Mouse (Mus musculus) midbrain, embryonic 14.5 days (tissue): ENCODE results near the gene Mcpt8. TPM values are rescaled to one million over a fixed set of nuclear protein-coding genes. Genes with fewer than 3 reads are reported as not detected.
"Not testable (repeated sequence)": the region's sequence is repeated elsewhere in the genome, so short reads cannot be mapped to it uniquely, and the experiment has no call there.

Source experiments
- ATAC-seq: fragments of 200-750 bp; cut with Nextera tagmentation; 2 replicates; pipeline ENCODE4 v1.8.0; 2017; ENCODE audit warnings: moderate number of reproducible peaks, moderate library complexity; ENCODE audit not compliant: low FRiP score, low TSS enrichment
- DNase-seq: peaks from one replicate; pipeline ENCODE4 v3.0.0-alpha.2; 2015
- H3K27ac ChIP-seq: fragments of 300-500 bp; sonication (generic); replicated peaks from 2 replicates; pipeline ENCODE4 v1.5.1; 2014; ENCODE audit warnings: mild to moderate bottlenecking, low read depth, low read length, moderate library complexity
- H3K27me3 ChIP-seq: fragments of 300-500 bp; sonication (generic); 2 replicates; pipeline ENCODE4 v1.6.1; 2014; ENCODE audit warnings: low read length, control low read depth, mixed read lengths; ENCODE audit not compliant: control insufficient read depth, insufficient read depth
- H3K36me3 ChIP-seq: fragments of 300-500 bp; sonication (generic); 2 replicates; pipeline ENCODE4 v1.6.1; 2014; ENCODE audit warnings: low read length, control low read depth; ENCODE audit not compliant: control insufficient read depth, insufficient read depth
- H3K4me1 ChIP-seq: fragments of 300-500 bp; sonication (generic); 2 replicates; pipeline ENCODE4 v1.6.1; 2014; ENCODE audit warnings: mild to moderate bottlenecking, antibody characterized with exemption, low read length, control low read depth; ENCODE audit not compliant: control insufficient read depth, insufficient read depth
- H3K4me2 ChIP-seq: fragments of 300-500 bp; sonication (generic); 2 replicates; pipeline ENCODE4 v1.6.1; 2014; ENCODE audit warnings: mild to moderate bottlenecking, low read length, moderate library complexity
- H3K4me3 ChIP-seq: fragments of 300-500 bp; sonication (generic); replicated peaks from 2 replicates; pipeline ENCODE4 v1.5.1; 2014; ENCODE audit warnings: low read depth, low read length
- H3K9ac ChIP-seq: fragments of 300-500 bp; sonication (generic); replicated peaks from 2 replicates; pipeline ENCODE4 v1.6.1; 2014; ENCODE audit warnings: mild to moderate bottlenecking, low read length, moderate library complexity
- H3K9me3 ChIP-seq: fragments of 300-500 bp; sonication (generic); 2 replicates; pipeline ENCODE4 v1.6.1; 2016; ENCODE audit warnings: low read length, control low read depth, mixed read lengths; ENCODE audit not compliant: control insufficient read depth
- WGBS: fragments of 180-500 bp; shearing (Covaris S2); extraction: QIAGEN DNeasy Blood & Tissue Kit; methylation state at CpG from one replicate; pipeline ENCODE4 v1.1.7; 2014; 5-methylcytosine and 5-hydroxymethylcytosine counted together
- polyA plus RNA-seq: library from polyadenylated mRNA; unstranded; fragments of >200 nt; fragmentation: Nextera tagmentation; extraction: Ambion mirVana; gene quantifications from 2 replicates; pipeline ENCODE4 v1.2.1, GENCODE M21; 2014

Mcpt8 gene
- polyA plus RNA-seq, 1 experiment from 2014 or later: not detected

DNA sequence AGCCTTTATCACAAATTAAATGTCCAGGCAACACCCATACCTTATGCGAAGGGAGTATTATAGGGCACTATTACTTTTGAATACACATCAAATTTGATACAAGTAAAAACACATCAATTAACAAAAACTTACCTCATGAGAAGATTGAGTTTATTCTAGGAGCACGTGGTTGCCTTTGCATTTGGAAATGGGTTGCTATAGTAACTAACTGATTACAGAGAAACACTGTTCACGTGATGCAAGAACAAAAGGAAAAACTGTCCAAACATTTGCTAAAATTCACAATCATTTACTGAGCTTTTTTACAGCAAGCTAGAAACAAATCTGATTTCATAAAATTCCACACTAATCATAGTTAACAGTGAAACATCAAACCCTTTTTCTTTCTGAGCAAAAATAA lies 18.4 kb upstream of the Mcpt8 start:
- ATAC-seq: no peak
- DNase-seq: peak; percentile 3

DNA sequence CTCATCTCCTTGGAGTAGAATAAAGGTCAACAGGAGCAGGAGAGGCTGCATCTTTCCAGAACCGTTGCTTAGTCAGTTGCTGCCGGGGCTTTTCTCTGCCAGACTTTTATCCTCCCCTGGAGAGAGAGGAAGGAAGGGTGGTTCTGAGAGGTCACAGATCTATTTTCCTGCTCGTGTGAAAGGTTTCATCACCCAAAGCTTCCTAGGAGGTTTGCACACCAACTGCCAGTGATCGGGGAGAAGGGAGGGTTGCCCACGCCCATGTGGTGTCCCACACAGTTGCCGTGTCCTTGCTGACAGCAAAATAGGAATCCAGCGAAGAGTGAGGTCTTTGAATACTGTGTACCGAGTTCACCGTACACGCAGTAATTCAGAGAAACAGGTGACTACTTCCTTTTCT lies 17.3 kb upstream of the Mcpt8 start, which contains the start of gene Ctsg:
TSS of gene Ctsg (minus strand) at position 189 of the 400 bp plus-strand sequence.
- H3K4me2 ChIP-seq: no peak within 1 kb of the TSS
- H3K4me3 ChIP-seq: no peak within 1 kb of the TSS
- WGBS: 79% methylated on average over 10 of the region's 10 CpGs
- DNase-seq (no peak), ATAC-seq (no peak)
- no peaks in the 10 kb centered on the region for H3K4me1 ChIP-seq
- no peak within 1 kb of the TSS for H3K27ac ChIP-seq
- H3K9me3 ChIP-seq: no peaks in the 10 kb centered on the region
- H3K27me3 ChIP-seq: no peaks in the 10 kb centered on the region
- H3K36me3 ChIP-seq: no peaks in the 10 kb centered on the region
- no peak within 1 kb of the TSS for H3K9ac ChIP-seq

More for the DNA sequence above, 18.4 kb upstream of the Mcpt8 start:
- no peak overlapping the region for H3K27ac ChIP-seq
- no peak overlapping the region for H3K9ac ChIP-seq
- 64% methylated on average over 3 of the region's 3 CpGs for WGBS
- no peaks in the 10 kb centered on the region for H3K27me3 ChIP-seq
- H3K4me3 ChIP-seq: no peak overlapping the region
- no peaks in the 10 kb centered on the region for H3K9me3 ChIP-seq
- H3K4me2 ChIP-seq: no peak overlapping the region
- no peaks in the 10 kb centered on the region for H3K4me1 ChIP-seq
- H3K36me3 ChIP-seq: no peaks in the 10 kb centered on the region

DNA sequence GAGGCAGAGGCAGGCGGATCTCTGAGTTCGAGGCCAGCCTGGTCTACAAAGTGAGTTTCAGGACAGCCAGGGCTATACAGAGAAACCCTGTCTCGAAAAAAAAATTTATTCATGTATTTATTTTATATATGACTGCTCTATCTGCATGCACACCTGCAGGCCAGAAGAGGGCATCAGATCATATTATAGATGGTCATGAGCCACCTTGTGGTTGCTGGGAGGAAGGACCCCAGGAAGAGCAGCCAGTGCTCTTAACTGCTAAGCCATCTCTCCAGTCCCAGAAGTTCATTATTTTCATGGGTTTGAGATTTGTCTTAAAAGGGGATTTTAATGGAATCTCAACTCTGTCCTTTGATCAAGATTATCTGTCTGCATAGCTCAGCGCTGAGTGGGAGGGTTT lies 13.9 kb upstream of the Mcpt8 start:
- ATAC-seq: no peak
- Histone ChIP-seq H3K4me2 (no peak overlapping the region), H3K27ac (no peak overlapping the region), H3K9ac (no peak overlapping the region), H3K36me3 (no peaks in the 10 kb centered on the region), H3K4me3 (no peak overlapping the region), H3K9me3 (no peaks in the 10 kb centered on the region), H3K4me1 (no peaks in the 10 kb centered on the region), H3K27me3 (no peaks in the 10 kb centered on the region)
- DNase-seq: peak; percentile 2
- 82% methylated on average over 4 of the region's 4 CpGs for WGBS

DNA sequence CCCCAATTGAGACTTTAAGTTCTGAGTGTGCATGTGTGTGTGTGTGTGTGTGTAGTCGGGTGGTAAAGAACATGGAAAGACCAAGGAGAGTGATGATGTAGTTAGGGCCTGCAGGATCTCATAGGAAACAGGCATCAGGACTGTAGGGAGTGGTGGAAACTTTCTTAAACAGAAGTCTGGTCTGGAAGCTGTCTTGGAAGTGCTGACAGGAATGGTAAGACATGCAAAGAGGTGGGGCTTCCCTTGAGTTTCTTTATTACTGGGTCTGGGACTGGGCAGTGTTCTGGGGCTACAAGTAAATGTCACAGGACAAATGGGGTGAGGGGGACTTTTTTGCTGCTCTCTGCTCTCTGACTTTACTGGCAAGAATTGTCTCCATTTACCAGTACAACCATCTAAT lies 12.5 kb upstream of the Mcpt8 start:
- Histone ChIP-seq H3K27ac (no peak overlapping the region), H3K9ac (no peak overlapping the region), H3K4me2 (no peak overlapping the region), H3K4me3 (no peak overlapping the region), H3K9me3 (no peaks in the 10 kb centered on the region), H3K27me3 (no peaks in the 10 kb centered on the region), H3K4me1 (no peaks in the 10 kb centered on the region), H3K36me3 (no peaks in the 10 kb centered on the region)
- ATAC-seq: no peak
- DNase-seq: no peak
- WGBS: 82% methylated on average over 1 of the region's 1 CpGs

DNA sequence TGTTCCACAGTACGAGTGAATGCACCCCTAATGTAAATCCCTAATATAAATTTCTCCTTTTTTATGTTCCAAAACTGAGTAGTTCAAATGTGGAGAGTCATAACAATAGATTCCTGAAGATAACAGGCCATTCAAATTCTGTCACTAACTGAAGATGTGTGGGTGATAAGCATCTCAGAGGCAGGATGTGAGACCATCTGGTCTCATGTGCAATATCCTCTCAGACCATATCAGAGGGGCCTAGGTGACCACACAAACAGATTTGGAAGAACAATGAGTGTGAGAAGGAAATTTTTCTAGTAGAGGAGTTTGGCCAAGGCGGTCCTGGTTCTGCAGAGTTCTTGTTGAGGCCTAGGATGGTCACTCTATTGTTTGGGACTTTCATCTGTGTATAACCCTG lies 8.3 kb upstream of the Mcpt8 start:
- H3K4me3 ChIP-seq: no peak overlapping the region
- H3K4me1 ChIP-seq: no peaks in the 10 kb centered on the region
- no peak overlapping the region for H3K27ac ChIP-seq
- DNase-seq (no peak), ATAC-seq (no peak)
- WGBS: 84% methylated on average over 2 of the region's 2 CpGs
- H3K9me3 ChIP-seq: no peaks in the 10 kb centered on the region
- no peak overlapping the region for H3K9ac ChIP-seq
- no peaks in the 10 kb centered on the region for H3K36me3 ChIP-seq
- no peak overlapping the region for H3K4me2 ChIP-seq
- no peaks in the 10 kb centered on the region for H3K27me3 ChIP-seq

DNA sequence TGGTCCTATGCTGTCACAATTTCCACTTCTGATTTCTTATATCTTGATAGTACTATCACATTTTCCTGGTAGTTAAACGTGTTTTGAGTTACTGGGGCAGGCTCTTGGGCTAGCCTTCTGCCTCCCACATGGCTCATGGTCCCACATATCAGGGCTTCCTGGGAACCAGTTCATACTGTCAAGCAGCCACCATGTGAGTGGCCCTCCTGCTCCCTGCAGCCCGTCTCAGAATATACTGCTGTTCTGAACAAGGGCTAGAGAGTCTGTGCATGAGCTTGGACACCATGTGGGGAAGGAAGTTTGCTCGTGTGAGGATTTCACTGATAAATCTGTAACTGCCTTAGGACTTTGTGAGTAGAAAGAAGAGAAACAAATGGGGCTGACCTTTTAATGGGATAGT lies 1.6 kb upstream of the Mcpt8 start:
- Histone ChIP-seq H3K9me3 (no peaks in the 10 kb centered on the region), H3K9ac (no peak overlapping the region), H3K4me2 (no peak overlapping the region), H3K4me3 (no peak overlapping the region), H3K4me1 (no peaks in the 10 kb centered on the region), H3K36me3 (no peaks in the 10 kb centered on the region), H3K27me3 (no peaks in the 10 kb centered on the region), H3K27ac (no peak overlapping the region)
- WGBS: 82% methylated on average over 3 of the region's 3 CpGs
- DNase-seq (no peak), ATAC-seq (no peak)

DNA sequence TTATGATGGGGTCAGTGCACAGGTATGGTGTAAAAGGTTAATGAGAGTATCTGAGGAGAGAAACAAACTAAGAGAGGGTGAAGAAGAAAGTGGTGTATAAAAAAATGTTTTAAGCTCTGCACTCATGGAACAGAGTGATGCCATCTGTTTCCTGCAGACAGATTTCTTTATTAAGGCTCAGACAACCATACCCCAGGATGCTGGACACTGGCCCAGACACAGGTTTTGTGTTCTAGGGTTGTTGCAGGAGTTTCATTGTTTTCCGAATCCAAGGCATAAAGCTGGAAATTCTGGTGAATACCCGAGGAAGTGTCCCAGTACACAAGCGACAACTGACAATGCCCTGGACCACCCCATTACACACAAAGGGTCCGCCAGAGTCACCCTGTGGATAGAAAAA lies 3.1 kb downstream of the Mcpt8 start:
- ATAC-seq (no peak), DNase-seq (no peak)
- no peaks in the 10 kb centered on the region for H3K27me3 ChIP-seq
- 75% methylated on average over 4 of the region's 4 CpGs for WGBS
- H3K36me3 ChIP-seq: no peaks in the 10 kb centered on the region
- no peak overlapping the region for H3K4me2 ChIP-seq
- no peaks in the 10 kb centered on the region for H3K9me3 ChIP-seq
- H3K4me3 ChIP-seq: no peak overlapping the region
- H3K27ac ChIP-seq: no peak overlapping the region
- H3K9ac ChIP-seq: no peak overlapping the region
- H3K4me1 ChIP-seq: no peaks in the 10 kb centered on the region

DNA sequence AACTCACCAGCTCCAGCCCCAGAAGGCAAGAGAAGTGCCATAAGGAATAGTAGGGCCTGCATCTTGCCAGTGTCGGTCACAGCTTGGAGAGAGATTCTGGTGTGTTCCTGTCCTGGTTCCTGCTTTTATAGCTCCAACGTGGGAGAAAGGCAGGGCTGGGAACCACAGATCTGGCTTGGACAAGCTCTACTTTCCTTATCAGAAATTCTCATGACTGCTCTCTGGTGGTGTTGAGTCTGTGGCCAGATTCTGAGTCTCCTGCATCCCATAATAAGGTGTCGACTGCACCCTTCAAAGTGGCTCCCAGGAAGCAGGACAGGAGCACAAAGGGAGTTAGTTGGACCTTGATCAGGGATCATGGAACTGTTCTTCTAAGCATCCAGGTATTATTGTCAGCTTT lies 22.9 kb downstream of the Mcpt8 start, which contains the start of gene Mcpt4:
TSS of gene Mcpt4 (minus strand) at position 101 of the 400 bp plus-strand sequence.
- DNase-seq, H3K9me3 ChIP-seq, H3K36me3 ChIP-seq, H3K9ac ChIP-seq, H3K27me3 ChIP-seq, H3K4me3 ChIP-seq, H3K4me1 ChIP-seq, ATAC-seq, H3K4me2 ChIP-seq, H3K27ac ChIP-seq: not testable (repeated sequence)
- 78% methylated on average over 3 of the region's 3 CpGs for WGBS

DNA sequence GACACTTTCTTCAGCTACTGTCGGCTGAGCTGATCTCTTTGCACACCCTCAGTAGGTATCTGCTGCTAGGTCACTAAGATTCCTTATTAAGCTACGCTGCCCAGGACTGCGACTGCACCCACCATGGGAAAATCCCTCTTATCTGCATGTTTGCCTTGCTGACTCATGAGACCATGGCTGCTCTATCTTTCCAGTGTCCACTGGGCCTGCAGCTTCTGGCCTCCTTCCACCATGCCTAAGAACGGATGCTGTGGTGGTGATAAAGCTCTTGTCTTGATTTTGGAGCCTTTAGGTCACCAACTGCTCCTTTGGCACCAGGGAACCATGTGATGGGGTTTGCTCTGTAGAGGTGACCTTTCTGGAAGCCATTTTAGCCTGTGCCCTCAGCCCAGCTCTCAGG lies 27.4 kb downstream of the Mcpt8 start:
- no peak overlapping the region for H3K9ac ChIP-seq
- 84% methylated on average over 4 of the region's 4 CpGs for WGBS
- ATAC-seq (no peak), DNase-seq (no peak)
- no peaks in the 10 kb centered on the region for H3K4me1 ChIP-seq
- no peaks in the 10 kb centered on the region for H3K27me3 ChIP-seq
- no peaks in the 10 kb centered on the region for H3K36me3 ChIP-seq
- H3K27ac ChIP-seq: no peak overlapping the region
- H3K9me3 ChIP-seq: no peaks in the 10 kb centered on the region
- H3K4me2 ChIP-seq: no peak overlapping the region
- H3K4me3 ChIP-seq: no peak overlapping the region
